Mouse (Mus musculus) embryonic fibroblast, embryonic 13.5 days (primary cell): ENCODE measurements around the gene Rab3a. TPM values are rescaled to one million over a fixed set of nuclear protein-coding genes. Genes with fewer than 3 reads are reported as not detected.

Experiments
- H3K27ac ChIP-seq: 2 replicates; pipeline ENCODE4 v1.5.1; 2012; ENCODE audit warnings: low read length, control low read depth, inconsistent platforms; ENCODE audit not compliant: insufficient read depth
- H3K4me1 ChIP-seq: 2 replicates; pipeline ENCODE4 v1.6.1; 2011; ENCODE audit warnings: low read length; ENCODE audit not compliant: control insufficient read depth, insufficient read depth
- H3K4me3 ChIP-seq: 2 replicates; pipeline ENCODE4 v1.5.1; 2011; ENCODE audit warnings: mild to moderate bottlenecking, control low read depth, low read length; ENCODE audit not compliant: insufficient read depth
- CTCF ChIP-seq: IDR thresholded peaks from 2 replicates; pipeline ENCODE4 v1.5.1; 2011; ENCODE audit warnings: mild to moderate bottlenecking, control low read depth, low read length, moderate library complexity, borderline replicate concordance; ENCODE audit not compliant: insufficient read depth
- POLR2A ChIP-seq: IDR thresholded peaks from 2 replicates; pipeline ENCODE4 v1.6.1; 2011; ENCODE audit warnings: low read depth, mild to moderate bottlenecking, control low read depth, low read length, moderate library complexity
- polyA plus RNA-seq: library from polyadenylated mRNA; stranded (reverse); fragments of >200 nt; gene quantifications from 2 replicates; pipeline ENCODE4 v1.2.4, GENCODE M21; 2011; ENCODE audit warnings: low read depth; ENCODE audit not compliant: missing spikeins, insufficient read length

The Rab3a gene
- polyA plus RNA-seq, 1 experiment = 8.6 TPM

DNA sequence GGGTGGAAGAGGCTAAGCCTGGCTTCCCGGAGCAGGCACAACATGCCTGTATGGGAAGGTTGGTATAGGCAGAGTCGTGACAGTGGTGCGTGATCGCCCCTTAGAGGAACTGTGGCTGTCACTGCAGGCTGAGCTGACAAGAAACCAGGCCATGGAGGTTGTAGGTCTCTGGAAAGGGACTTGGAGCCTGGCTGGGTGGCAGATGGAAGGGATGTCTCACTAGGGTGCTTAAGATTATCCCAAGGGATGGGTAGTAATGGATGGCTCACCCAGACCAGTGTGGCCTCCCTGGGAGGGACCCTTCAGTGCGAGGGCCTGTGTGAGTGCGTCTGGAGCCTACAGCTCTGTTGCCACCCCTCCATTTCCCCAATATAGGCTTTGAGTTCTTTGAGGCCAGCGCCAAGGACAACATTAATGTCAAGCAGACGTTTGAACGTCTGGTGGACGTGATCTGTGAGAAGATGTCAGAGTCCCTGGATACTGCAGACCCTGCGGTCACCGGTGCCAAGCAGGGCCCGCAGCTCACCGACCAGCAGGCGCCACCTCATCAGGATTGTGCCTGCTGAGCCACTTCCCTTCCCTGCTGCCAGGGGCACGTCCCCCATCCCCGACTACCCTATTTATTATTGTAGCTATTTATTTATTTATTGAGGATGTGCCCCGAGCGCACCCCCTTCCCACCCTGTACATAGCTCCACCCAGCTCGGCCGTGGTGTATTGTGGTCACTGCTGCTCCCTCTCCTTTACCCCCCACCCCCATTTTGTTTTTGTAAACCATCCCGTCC, 3.2 kb downstream of the Rab3a start:
- Histone ChIP-seq H3K4me3 (no peak overlapping the region), H3K27ac (no peak overlapping the region), H3K4me1 (peaks cover 3% of the 10 kb centered on the region)
- TF ChIP-seq CTCF (peak; percentile 67), POLR2A (no peak)

DNA sequence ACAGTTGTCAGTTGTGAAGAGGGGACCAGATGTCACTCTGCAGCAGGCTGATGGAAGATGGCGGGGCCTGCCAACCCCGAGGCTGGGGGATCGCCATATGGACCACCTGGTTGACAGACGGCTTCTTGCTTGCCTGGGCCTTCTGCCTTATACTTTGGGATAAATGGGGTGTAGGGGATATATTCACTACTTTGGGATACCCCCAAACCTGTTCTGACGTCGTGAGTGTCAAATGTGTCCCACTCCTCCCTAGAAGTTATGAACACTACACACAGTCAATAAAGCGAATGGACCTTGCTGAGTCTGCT, 3.8 kb downstream of the Rab3a start:
- H3K4me3 ChIP-seq = no peak overlapping the region
- H3K27ac ChIP-seq = no peak overlapping the region
- TF ChIP-seq CTCF = no peak
- TF ChIP-seq POLR2A = no peak
- peaks cover 3% of the 10 kb centered on the region for H3K4me1 ChIP-seq

DNA sequence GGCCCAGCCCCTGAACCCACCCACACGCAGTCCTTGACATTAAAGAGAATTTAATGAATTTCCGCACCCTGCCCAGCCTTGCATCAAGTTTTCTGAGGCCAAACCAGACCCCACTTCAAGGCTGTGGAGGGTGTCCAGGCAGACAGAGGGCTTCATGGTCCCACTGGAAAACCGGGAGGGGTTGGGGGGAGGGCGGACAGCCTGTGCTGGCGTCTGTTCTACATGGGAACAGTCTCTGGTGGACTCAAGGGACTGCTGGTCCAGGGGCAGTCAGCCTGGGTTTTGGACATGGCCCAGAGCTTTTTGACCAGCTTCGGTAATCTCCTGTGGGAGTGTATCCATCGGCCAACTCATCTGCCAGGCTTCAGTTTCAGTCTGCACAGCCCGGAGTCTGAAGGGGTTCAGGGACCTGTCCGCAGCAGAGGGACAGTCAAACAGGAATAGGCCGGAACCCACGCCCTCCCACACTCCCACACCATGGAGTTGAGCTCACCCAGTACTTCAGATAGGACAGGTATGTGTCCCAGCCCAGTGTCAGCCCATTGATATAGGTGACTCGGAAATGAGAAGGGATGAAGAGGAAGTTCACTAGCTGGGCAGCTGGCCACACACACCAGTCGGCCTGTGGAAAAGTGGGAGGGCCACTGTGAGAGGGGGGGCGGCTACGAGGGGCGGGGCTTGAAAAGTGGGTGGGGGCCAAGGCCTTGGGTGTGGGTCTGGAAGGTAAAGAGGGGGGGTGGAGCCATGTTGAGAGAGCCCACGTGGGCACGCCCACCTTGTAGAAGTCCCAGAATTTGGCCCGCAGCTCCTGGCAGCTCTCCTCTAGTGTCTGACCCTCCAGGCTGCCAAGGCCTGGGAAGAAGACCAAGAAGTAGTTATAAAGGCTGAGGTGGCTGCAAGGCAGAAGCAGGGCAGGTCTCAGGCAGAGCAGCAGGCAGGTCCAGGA, 4.4 kb downstream of the Rab3a start:
- Histone ChIP-seq H3K4me3 (no peak overlapping the region), H3K4me1 (peaks cover 3% of the 10 kb centered on the region; the same call in 1 of the 2 replicates), H3K27ac (no peak overlapping the region)
- TF ChIP-seq POLR2A = peak; percentile 32; the same call in 1 of the 2 replicates
- TF ChIP-seq CTCF = no peak

DNA sequence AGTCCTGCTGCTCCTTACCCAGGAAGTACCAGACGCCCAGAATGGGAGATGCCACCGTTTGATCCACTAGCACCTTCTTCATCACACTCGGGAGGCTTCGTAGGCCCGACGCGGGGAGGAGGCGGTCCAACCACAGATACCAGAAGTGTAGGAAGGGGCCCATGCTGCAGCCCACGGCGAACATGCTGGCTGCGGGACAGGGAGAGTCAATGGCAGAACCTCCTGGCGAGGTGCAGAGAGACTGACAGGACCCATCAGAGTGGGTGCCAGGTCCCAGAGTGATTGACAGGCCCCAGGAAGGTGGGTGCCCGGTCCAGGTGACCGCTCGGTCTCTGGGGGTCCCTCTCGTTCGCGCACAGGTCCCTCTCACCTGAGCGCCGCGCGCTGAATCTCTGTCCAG, 5.9 kb downstream of the Rab3a start:
- peak overlapping the region; percentile 79 for H3K4me3 ChIP-seq
- TF ChIP-seq CTCF (no peak), POLR2A (no peak)
- peaks cover 3% of the 10 kb centered on the region; the same call in 1 of the 2 replicates for H3K4me1 ChIP-seq
- H3K27ac ChIP-seq = no peak overlapping the region

DNA sequence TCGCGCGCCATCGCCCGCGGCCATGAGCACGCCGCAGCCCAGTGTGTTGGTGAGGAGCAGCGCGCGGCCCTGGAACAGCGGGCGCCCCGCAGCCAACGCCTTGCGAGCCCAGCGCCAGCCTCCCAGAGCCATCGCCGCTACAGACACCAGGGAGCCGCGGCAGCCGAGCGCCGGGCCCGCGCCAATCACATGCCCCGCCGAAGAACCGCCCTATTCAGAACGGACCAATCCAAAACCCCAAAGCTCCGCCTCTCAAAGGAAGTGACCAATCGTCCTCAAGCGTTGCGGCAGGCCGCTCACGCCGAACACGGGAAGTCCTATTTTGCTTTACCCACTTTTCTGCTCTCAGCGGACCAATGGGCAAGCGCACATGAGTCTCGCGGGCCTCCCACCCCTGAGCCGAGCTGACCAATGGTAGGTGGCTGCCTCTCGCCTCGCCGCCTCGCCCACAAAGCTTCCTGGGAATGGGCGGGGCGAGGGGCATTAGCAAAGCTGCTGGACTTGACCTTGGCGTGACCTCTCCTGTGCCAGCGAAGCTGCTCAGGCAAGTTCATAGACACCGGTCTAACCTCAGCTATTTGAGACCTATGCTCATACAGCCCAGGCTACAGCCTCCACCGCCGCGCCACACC, 6.4 kb downstream of the Rab3a start, which contains the start of gene Mpv17l2:
TSS of gene Mpv17l2 (minus strand) at position 172 of the 632 bp plus-strand sequence.
- TF ChIP-seq CTCF (no peak), POLR2A (peak; percentile 81)
- Histone ChIP-seq H3K4me1 (peaks cover 3% of the 10 kb centered on the region; the same call in 1 of the 2 replicates), H3K27ac (peak within 1 kb of the TSS; percentile 48; the same call in 1 of the 2 replicates), H3K4me3 (peak within 1 kb of the TSS; percentile 79)

DNA sequence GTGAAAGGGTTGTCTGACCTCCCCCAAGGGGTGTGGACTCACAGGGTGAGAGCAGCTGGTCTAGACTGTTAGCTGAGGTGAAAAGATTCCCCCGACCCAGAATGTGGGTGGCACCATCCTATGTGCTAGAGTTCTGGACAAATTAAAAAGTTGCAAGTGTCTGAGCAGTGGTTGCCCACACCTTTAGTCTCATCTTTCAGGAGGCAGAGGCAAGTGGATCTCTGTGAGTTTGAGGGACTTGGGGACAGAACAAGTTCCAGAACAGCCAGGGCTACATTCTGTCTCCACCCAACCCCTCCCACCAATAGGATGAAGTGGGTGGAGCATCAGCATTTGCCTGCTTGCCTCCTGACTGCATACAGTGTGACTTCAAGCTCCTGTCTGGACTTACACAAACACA, 7.6 kb downstream of the Rab3a start:
- H3K4me3 ChIP-seq = no peak overlapping the region
- no peak overlapping the region for H3K27ac ChIP-seq
- H3K4me1 ChIP-seq = peaks cover 5% of the 10 kb centered on the region
- TF ChIP-seq POLR2A = no peak
- TF ChIP-seq CTCF = no peak

DNA sequence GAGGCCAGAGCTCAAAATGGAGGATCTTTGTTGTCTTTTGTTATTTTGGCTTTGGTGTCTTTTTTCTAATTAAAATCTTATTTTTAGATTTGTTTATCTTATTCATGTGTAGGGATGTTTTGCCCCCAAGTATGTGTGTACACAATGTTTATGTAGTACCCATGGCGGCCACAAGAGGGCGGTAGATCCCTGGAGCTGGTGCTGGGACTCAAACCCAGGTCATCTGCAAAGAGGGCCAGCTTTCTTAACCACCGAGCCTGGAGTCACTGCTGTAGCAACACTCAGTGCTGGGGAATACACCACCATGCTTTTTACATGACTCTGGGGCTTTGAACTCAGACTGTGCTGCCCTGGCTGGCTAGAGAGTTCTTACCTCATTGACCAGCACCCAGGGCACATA, 8.9 kb downstream of the Rab3a start:
- H3K27ac ChIP-seq = no peak overlapping the region
- no peak overlapping the region for H3K4me3 ChIP-seq
- TF ChIP-seq POLR2A (no peak), CTCF (peak; percentile 75)
- H3K4me1 ChIP-seq = peaks cover 5% of the 10 kb centered on the region

DNA sequence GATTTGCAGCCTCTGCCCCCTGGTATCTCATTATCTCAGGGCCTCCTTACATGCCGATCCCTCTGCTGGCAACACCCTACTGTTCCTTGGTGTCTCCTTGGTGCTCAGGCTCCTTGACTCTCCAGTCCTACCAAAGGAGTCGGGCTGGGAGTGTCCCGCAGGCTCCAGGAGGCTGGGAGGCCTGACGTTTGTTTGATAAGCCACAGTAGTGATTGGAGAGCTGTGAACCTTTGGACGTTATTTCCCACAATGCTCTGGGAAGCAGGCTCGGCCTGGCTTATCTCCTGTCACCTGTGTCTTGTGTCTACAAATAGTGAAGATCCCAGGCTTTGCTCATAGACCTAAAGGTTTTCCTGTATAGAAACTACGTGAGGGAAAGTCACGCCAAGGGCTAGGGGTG, 9.5 kb downstream of the Rab3a start:
- Histone ChIP-seq H3K4me1 (peaks cover 5% of the 10 kb centered on the region), H3K27ac (no peak overlapping the region)
- TF ChIP-seq CTCF = no peak
- TF ChIP-seq POLR2A = no peak

DNA sequence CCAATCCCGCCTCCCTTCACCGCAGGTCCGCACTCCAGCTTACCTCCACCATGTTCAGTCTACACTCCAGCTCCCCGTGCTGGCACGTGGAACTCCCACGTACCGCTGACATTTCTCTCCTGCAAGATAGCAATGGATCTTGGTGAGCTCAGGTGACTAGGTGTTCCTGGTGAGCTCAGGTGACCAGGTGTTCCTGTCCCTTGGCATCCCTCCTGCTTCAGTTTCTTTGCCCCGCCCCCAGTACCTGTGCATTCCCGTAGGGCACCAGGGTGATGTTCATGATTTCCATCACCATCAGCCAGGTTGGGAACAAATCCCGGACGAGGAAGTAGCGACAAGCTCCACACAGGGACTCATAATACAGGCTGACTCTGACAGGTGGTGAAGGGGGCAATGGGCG, 10.2 kb downstream of the Rab3a start:
- H3K4me1 ChIP-seq = peaks cover 5% of the 10 kb centered on the region
- H3K4me3 ChIP-seq = no peak overlapping the region
- TF ChIP-seq POLR2A (no peak), CTCF (no peak)
- no peak overlapping the region for H3K27ac ChIP-seq

More for the DNA sequence above, 9.5 kb downstream of the Rab3a start:
- no peak overlapping the region for H3K4me3 ChIP-seq

DNA sequence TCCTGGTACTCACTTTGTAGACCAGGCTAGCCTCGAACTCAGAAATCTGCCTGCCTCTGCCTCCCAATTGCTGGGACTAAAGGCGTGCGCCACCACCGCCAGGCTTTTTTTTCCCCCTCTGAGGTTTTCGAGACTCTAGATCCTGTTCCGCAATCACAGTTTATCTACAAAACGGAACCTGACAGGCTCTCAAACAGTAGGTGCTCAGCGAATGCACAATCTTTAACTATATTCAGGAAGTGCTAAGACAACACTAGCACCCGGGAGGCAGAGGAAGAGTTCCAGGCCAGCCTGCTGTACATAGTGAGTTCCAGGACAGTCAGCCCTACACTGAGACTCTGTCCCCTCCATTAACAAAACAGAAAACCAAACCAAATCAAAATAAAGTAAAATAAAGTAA, 10.8 kb downstream of the Rab3a start:
- peaks cover 2% of the 10 kb centered on the region; the same call in 1 of the 2 replicates for H3K4me1 ChIP-seq
- H3K27ac ChIP-seq = peak overlapping the region; percentile 29; the same call in 1 of the 2 replicates
- peak overlapping the region; percentile 53 for H3K4me3 ChIP-seq
- no peak for TF ChIP-seq POLR2A
- no peak for TF ChIP-seq CTCF
